Mouse (Mus musculus): Measurements from ENCODE around the gene Cyb5d2.
A peak's percentile ranks its signal among the peaks of the same experiment; 100 is the strongest.
"Not testable (repeated sequence)": the region's sequence is repeated elsewhere in the genome, so short reads cannot be mapped to it uniquely, and the experiment has no call there.

GRCm38 (mm10) chr11:72737517-72737916 is 58.4 kb downstream of the Cyb5d2 start:
- peak; percentile 65 for TF ChIP-seq CTCF (IDR thresholded peaks at IDR 0.05; ENCODE audit: low read depth)
- not testable (repeated sequence) for TF ChIP-seq EP300 (optimal IDR thresholded peaks at IDR 0.05)
